Mouse (Mus musculus): Measurements from ENCODE around the gene Fam53b. TPM values are rescaled to one million over a fixed set of nuclear protein-coding genes. Genes with fewer than 3 reads are reported as not detected.

Fam53b gene
- polyA plus RNA-seq, 1 experiment, result 26.5 TPM

- no peak overlapping the region for H3ac ChIP-seq (ENCODE audit: control insufficient read depth, insufficient read length)
- no peaks in the 10 kb centered on the region for H3K79me2 ChIP-seq (ENCODE audit: control insufficient read depth, insufficient read depth)
- TF ChIP-seq POLR2A (IDR thresholded peaks at IDR 0.05; ENCODE audit: insufficient read length, low read depth) (no peak), USF1 (IDR thresholded peaks at IDR 0.05; ENCODE audit: low read depth) (no peak), MYOD1 (IDR thresholded peaks at IDR 0.05; ENCODE audit: control insufficient read depth in 1 of 3, insufficient read length in 2 of 3, low read depth in 2 of 3) (no peak), SRF (IDR thresholded peaks at IDR 0.05; ENCODE audit: control insufficient read depth, insufficient read length, low read depth) (no peak), E2F4 (IDR thresholded peaks at IDR 0.05; ENCODE audit: insufficient read depth) (no peak), CEBPB (IDR thresholded peaks at IDR 0.05; ENCODE audit: insufficient read depth, poor library complexity, severe bottlenecking) (no peak), POLR2AphosphoS2 (IDR thresholded peaks at IDR 0.05; ENCODE audit: insufficient read length, low read depth) (no peak), REST (IDR thresholded peaks at IDR 0.05; ENCODE audit: insufficient read depth, insufficient read length) (no peak), MAX (IDR thresholded peaks at IDR 0.05; ENCODE audit: low read depth) (no peak), TCF3 (IDR thresholded peaks at IDR 0.05; ENCODE audit: insufficient read length, low read depth) (no peak), TCF12 (IDR thresholded peaks at IDR 0.05; ENCODE audit: insufficient read depth, poor library complexity, severe bottlenecking) (no peak), MYOG (IDR thresholded peaks at IDR 0.05; ENCODE audit: control insufficient read depth in 1 of 3, insufficient read depth in 1 of 3, insufficient read length in 2 of 3, low read depth in 2 of 3) (no peak)
- H3K4me2 ChIP-seq (ENCODE audit: low read depth), result no peak overlapping the region
- H3K27me3 ChIP-seq (ENCODE audit: control insufficient read depth, insufficient read depth, insufficient read length), result no peaks in the 10 kb centered on the region
- no peaks in the 10 kb centered on the region for H3K36me3 ChIP-seq (ENCODE audit: control insufficient read depth, insufficient read depth)
- no peak overlapping the region for H3K4me3 ChIP-seq
These were observed 129.8 kb downstream of the Fam53b start for GRCm38 (mm10) chr7:132683923-132684322.

- TF ChIP-seq MAX (IDR thresholded peaks at IDR 0.05; ENCODE audit: low read depth) (no peak), USF1 (IDR thresholded peaks at IDR 0.05; ENCODE audit: low read depth) (no peak), CEBPB (IDR thresholded peaks at IDR 0.05; ENCODE audit: insufficient read depth, poor library complexity, severe bottlenecking) (no peak), TCF12 (IDR thresholded peaks at IDR 0.05; ENCODE audit: insufficient read depth, poor library complexity, severe bottlenecking) (no peak), TCF3 (IDR thresholded peaks at IDR 0.05; ENCODE audit: insufficient read length, low read depth) (no peak), POLR2A (IDR thresholded peaks at IDR 0.05; ENCODE audit: insufficient read length, low read depth) (no peak), E2F4 (IDR thresholded peaks at IDR 0.05; ENCODE audit: insufficient read depth) (no peak), POLR2AphosphoS2 (IDR thresholded peaks at IDR 0.05; ENCODE audit: insufficient read length, low read depth) (no peak), MYOG (IDR thresholded peaks at IDR 0.05; ENCODE audit: control insufficient read depth in 1 of 3, insufficient read depth in 1 of 3, insufficient read length in 2 of 3, low read depth in 2 of 3) (no peak), SRF (IDR thresholded peaks at IDR 0.05; ENCODE audit: control insufficient read depth, insufficient read length, low read depth) (no peak), REST (IDR thresholded peaks at IDR 0.05; ENCODE audit: insufficient read depth, insufficient read length) (no peak), MYOD1 (IDR thresholded peaks at IDR 0.05; ENCODE audit: control insufficient read depth in 1 of 3, insufficient read length in 2 of 3, low read depth in 2 of 3) (no peak)
- Histone ChIP-seq H3K79me2 (ENCODE audit: control insufficient read depth, insufficient read depth) (no peaks in the 10 kb centered on the region), H3K36me3 (ENCODE audit: control insufficient read depth, insufficient read depth) (no peaks in the 10 kb centered on the region), H3ac (ENCODE audit: control insufficient read depth, insufficient read length) (no peak overlapping the region), H3K4me3 (no peak overlapping the region), H3K4me2 (ENCODE audit: low read depth) (no peak overlapping the region), H3K27me3 (ENCODE audit: control insufficient read depth, insufficient read depth, insufficient read length) (no peaks in the 10 kb centered on the region)
These were observed 130.8 kb downstream of the Fam53b start for GRCm38 (mm10) chr7:132682901-132683300.

GRCm38 (mm10) chr7:132682336-132682735, 131.3 kb downstream of the Fam53b start:
- no peak overlapping the region for H3ac ChIP-seq (ENCODE audit: control insufficient read depth, insufficient read length)
- no peak for TF ChIP-seq CEBPB (IDR thresholded peaks at IDR 0.05; ENCODE audit: insufficient read depth, poor library complexity, severe bottlenecking)
- TF ChIP-seq SRF (IDR thresholded peaks at IDR 0.05; ENCODE audit: control insufficient read depth, insufficient read length, low read depth), result no peak
- TF ChIP-seq USF1 (IDR thresholded peaks at IDR 0.05; ENCODE audit: low read depth), result no peak
- H3K4me3 ChIP-seq, result no peak overlapping the region
- no peak overlapping the region for H3K4me2 ChIP-seq (ENCODE audit: low read depth)
- H3K36me3 ChIP-seq (ENCODE audit: control insufficient read depth, insufficient read depth), result no peaks in the 10 kb centered on the region
- no peaks in the 10 kb centered on the region for H3K79me2 ChIP-seq (ENCODE audit: control insufficient read depth, insufficient read depth)
- no peaks in the 10 kb centered on the region for H3K27me3 ChIP-seq (ENCODE audit: control insufficient read depth, insufficient read depth, insufficient read length)

- H3K4me3 ChIP-seq, result no peak overlapping the region
- no peak overlapping the region for H3ac ChIP-seq (ENCODE audit: control insufficient read depth, insufficient read length)
- no peak for TF ChIP-seq TCF12 (IDR thresholded peaks at IDR 0.05; ENCODE audit: insufficient read depth, poor library complexity, severe bottlenecking)
- TF ChIP-seq POLR2AphosphoS2 (IDR thresholded peaks at IDR 0.05; ENCODE audit: insufficient read length, low read depth), result no peak
- no peak for TF ChIP-seq CEBPB (IDR thresholded peaks at IDR 0.05; ENCODE audit: insufficient read depth, poor library complexity, severe bottlenecking)
- TF ChIP-seq MYOG (IDR thresholded peaks at IDR 0.05; ENCODE audit: control insufficient read depth in 1 of 3, insufficient read depth in 1 of 3, insufficient read length in 2 of 3, low read depth in 2 of 3), result no peak
- no peak for TF ChIP-seq TCF3 (IDR thresholded peaks at IDR 0.05; ENCODE audit: insufficient read length, low read depth)
- no peak for TF ChIP-seq MYOD1 (IDR thresholded peaks at IDR 0.05; ENCODE audit: control insufficient read depth in 1 of 3, insufficient read length in 2 of 3, low read depth in 2 of 3)
- H3K79me2 ChIP-seq (ENCODE audit: control insufficient read depth, insufficient read depth), result no peaks in the 10 kb centered on the region
- H3K36me3 ChIP-seq (ENCODE audit: control insufficient read depth, insufficient read depth), result no peaks in the 10 kb centered on the region
- no peaks in the 10 kb centered on the region for H3K27me3 ChIP-seq (ENCODE audit: control insufficient read depth, insufficient read depth, insufficient read length)
- no peak overlapping the region for H3K4me2 ChIP-seq (ENCODE audit: low read depth)
These were observed 131.9 kb downstream of the Fam53b start for GRCm38 (mm10) chr7:132681831-132682230.

DNA sequence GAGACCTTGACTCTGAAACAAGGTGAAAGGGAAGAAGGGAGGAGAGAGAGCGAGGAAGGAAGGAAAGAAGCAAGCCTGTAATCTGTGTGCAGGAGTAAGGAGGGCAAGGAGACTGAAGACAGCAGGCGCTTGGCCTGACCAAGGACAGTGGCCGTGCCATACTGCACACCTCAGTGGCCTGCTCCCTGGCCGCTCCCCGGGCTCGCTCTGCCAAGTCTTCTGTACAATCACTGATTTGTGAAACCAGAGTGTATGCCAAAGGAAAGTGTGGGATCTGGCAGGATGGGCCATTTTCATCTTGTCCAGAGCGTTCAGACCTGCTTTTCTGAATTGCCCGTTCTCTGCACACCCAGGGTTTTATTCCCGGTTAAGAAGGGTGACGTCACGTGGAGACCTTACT, 132.4 kb downstream of the Fam53b start:
- Histone ChIP-seq H3K36me3 (ENCODE audit: control insufficient read depth, insufficient read depth) (no peaks in the 10 kb centered on the region), H3K4me3 (no peak overlapping the region), H3K27me3 (ENCODE audit: control insufficient read depth, insufficient read depth, insufficient read length) (no peaks in the 10 kb centered on the region), H3K79me2 (ENCODE audit: control insufficient read depth, insufficient read depth) (no peaks in the 10 kb centered on the region), H3K4me2 (ENCODE audit: low read depth) (no peak overlapping the region), H3ac (ENCODE audit: control insufficient read depth, insufficient read length) (no peak overlapping the region)
- TF ChIP-seq MAX (IDR thresholded peaks at IDR 0.05; ENCODE audit: low read depth) (no peak), E2F4 (IDR thresholded peaks at IDR 0.05; ENCODE audit: insufficient read depth) (no peak), MYOG (IDR thresholded peaks at IDR 0.05; ENCODE audit: control insufficient read depth in 1 of 3, insufficient read depth in 1 of 3, insufficient read length in 2 of 3, low read depth in 2 of 3) (no peak), POLR2A (IDR thresholded peaks at IDR 0.05; ENCODE audit: insufficient read length, low read depth) (no peak), REST (IDR thresholded peaks at IDR 0.05; ENCODE audit: insufficient read depth, insufficient read length) (no peak), TCF12 (IDR thresholded peaks at IDR 0.05; ENCODE audit: insufficient read depth, poor library complexity, severe bottlenecking) (no peak), POLR2AphosphoS2 (IDR thresholded peaks at IDR 0.05; ENCODE audit: insufficient read length, low read depth) (no peak), SRF (IDR thresholded peaks at IDR 0.05; ENCODE audit: control insufficient read depth, insufficient read length, low read depth) (no peak), TCF3 (IDR thresholded peaks at IDR 0.05; ENCODE audit: insufficient read length, low read depth) (no peak), USF1 (IDR thresholded peaks at IDR 0.05; ENCODE audit: low read depth) (no peak), MYOD1 (IDR thresholded peaks at IDR 0.05; ENCODE audit: control insufficient read depth in 1 of 3, insufficient read length in 2 of 3, low read depth in 2 of 3) (no peak), CEBPB (IDR thresholded peaks at IDR 0.05; ENCODE audit: insufficient read depth, poor library complexity, severe bottlenecking) (no peak)
